Mouse (Mus musculus): ENCODE data around the gene Oaz2. TPM values are rescaled to one million over a fixed set of nuclear protein-coding genes. Genes with fewer than 3 reads are reported as not detected.

The Oaz2 gene
- polyA plus RNA-seq, 1 experiment from 2014 or later, result 49.6 TPM

DNA sequence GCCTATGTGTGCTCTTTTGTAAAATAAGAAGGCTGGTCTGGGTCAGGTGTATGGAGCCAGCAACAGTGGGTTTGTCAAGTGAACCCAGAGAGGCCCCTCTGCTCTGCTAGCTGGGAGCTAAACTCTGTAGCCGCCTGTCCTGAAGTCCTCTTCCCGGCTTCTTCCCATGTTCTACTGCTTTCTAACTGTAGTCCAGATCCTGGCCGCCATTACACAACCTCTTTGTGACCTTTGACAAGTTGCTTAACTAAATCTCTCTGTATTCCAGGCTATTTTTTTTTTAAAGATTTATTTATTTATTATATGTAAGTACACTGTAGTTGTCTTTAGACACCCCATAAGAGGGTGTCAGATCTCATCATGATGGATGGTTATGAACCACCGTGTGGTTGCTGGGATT lies 14.1 kb upstream of the Oaz2 start:
- no peak for DNase-seq
- Histone ChIP-seq H3K4me1 (replicated peaks) (peaks cover 10% of the 10 kb centered on the region), H3K36me3 (no peaks in the 10 kb centered on the region), H3K27ac (no peak overlapping the region), H3K27me3 (no peaks in the 10 kb centered on the region), H3K4me2 (no peak overlapping the region), H3K4me3 (replicated peaks) (no peak overlapping the region), H3K9me3 (replicated peaks) (no peaks in the 10 kb centered on the region), H3K9ac (no peak overlapping the region)
- ATAC-seq (ENCODE audit: low read depth), result no peak
- 77% methylated on average over 4 of the region's 4 CpGs for WGBS (ENCODE audit: insufficient replicate concordance)

- no peaks in the 10 kb centered on the region for H3K36me3 ChIP-seq
- H3K4me1 ChIP-seq (replicated peaks), result peaks cover 8% of the 10 kb centered on the region
- H3K4me2 ChIP-seq, result no peak overlapping the region
- H3K9ac ChIP-seq, result no peak overlapping the region
- H3K27ac ChIP-seq, result no peak overlapping the region
- DNase-seq (no peak), ATAC-seq (ENCODE audit: low read depth) (no peak)
- no peak overlapping the region for H3K4me3 ChIP-seq (replicated peaks)
- WGBS (ENCODE audit: insufficient replicate concordance), result 47% methylated on average over 3 of the region's 3 CpGs
- H3K27me3 ChIP-seq, result no peaks in the 10 kb centered on the region
- no peaks in the 10 kb centered on the region for H3K9me3 ChIP-seq (replicated peaks)
Observed at GRCm38 (mm10) chr9:65654700-65655237, 13.0 kb upstream of the Oaz2 start.

DNA sequence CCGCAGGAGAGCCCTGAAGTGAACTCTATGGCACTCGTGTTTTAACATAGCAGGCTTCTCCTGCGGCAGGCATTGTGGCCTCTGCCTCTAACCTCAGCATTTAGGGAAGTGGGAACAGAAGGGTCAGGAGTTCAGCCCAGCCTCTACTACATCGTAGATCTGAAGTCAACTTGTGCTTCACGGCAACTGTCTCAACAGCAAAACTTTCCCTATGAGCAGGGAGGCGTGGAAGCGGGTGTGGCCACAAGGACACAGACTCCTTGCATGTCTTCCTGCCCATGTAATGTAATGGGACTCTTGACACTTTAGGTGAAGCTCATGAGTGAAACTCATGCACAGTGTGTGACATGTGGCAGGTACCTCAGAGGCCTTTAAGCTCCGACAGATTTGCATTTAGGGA lies 12.3 kb upstream of the Oaz2 start:
- H3K4me2 ChIP-seq, result no peak overlapping the region
- no peak for ATAC-seq (ENCODE audit: low read depth)
- no peak overlapping the region for H3K27ac ChIP-seq
- H3K4me1 ChIP-seq (replicated peaks), result peaks cover under 1% of the 10 kb centered on the region; the same call in 1 of the 2 replicates
- no peaks in the 10 kb centered on the region for H3K36me3 ChIP-seq
- H3K9me3 ChIP-seq (replicated peaks), result no peaks in the 10 kb centered on the region
- H3K9ac ChIP-seq, result no peak overlapping the region
- 43% methylated on average over 8 of the region's 8 CpGs for WGBS (ENCODE audit: insufficient replicate concordance)
- no peak for DNase-seq
- no peaks in the 10 kb centered on the region for H3K27me3 ChIP-seq
- no peak overlapping the region for H3K4me3 ChIP-seq (replicated peaks)

GRCm38 (mm10) chr9:65657218-65657617 lies 10.6 kb upstream of the Oaz2 start:
- Histone ChIP-seq H3K36me3 (no peaks in the 10 kb centered on the region), H3K4me1 (replicated peaks) (no peaks in the 10 kb centered on the region), H3K9ac (no peak overlapping the region), H3K9me3 (replicated peaks) (no peaks in the 10 kb centered on the region), H3K4me3 (replicated peaks) (no peak overlapping the region), H3K4me2 (no peak overlapping the region), H3K27ac (no peak overlapping the region), H3K27me3 (no peaks in the 10 kb centered on the region)
- WGBS (ENCODE audit: insufficient replicate concordance), result 85% methylated on average over 3 of the region's 3 CpGs
- DNase-seq, result no peak
- ATAC-seq (ENCODE audit: low read depth), result no peak

DNA sequence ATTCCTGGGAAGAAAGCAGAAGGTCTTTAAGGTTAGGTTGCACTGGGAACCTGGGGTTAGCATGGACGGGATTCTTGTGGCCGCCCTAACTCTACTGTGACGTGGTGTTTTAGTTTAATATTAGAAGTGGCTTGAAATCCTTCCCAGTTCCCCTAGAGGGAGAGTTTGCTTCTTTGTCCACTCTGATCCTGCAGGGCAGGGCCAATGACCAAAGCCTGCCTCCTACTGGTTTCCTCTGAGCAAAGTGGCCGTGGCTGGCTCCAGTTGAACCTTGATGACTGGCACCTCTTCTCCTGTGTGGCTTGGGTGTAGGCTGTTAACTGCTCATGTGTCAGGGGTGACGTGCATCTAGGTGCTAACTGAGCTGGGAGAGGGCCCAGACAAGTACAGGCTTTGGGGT lies 6.8 kb upstream of the Oaz2 start:
- DNase-seq, result no peak
- no peaks in the 10 kb centered on the region for H3K9me3 ChIP-seq (replicated peaks)
- no peak overlapping the region for H3K9ac ChIP-seq
- 55% methylated on average over 5 of the region's 5 CpGs for WGBS (ENCODE audit: insufficient replicate concordance)
- no peak overlapping the region for H3K4me2 ChIP-seq
- H3K4me3 ChIP-seq (replicated peaks), result no peak overlapping the region
- no peaks in the 10 kb centered on the region for H3K36me3 ChIP-seq
- no peak for ATAC-seq (ENCODE audit: low read depth)
- H3K27me3 ChIP-seq, result no peaks in the 10 kb centered on the region
- H3K4me1 ChIP-seq (replicated peaks), result 0 out of 2 replicates have a peak, but pooled peaks cover 2% of the 10 kb centered on the region
- no peak overlapping the region for H3K27ac ChIP-seq

DNA sequence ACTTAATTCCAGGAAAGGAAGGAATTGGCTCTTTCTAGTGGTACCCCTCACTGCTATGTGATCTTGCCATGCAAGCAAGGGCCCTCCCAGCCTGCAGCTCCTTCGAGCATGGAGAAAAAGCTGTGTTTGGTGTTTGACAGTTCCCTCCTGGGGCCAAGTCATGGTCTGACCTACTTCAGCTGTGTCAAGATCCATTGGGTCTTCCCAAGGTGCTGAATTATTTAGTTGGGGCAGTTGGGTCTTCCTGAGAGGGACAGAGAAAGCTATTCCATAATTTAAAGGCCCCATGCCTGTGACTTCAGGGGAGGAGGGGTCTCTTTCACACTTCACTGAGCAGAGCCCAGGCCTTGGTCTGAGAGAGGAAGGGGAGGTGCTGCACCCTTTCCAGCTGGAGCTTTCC lies 6.3 kb upstream of the Oaz2 start:
- no peaks in the 10 kb centered on the region for H3K27me3 ChIP-seq
- ATAC-seq (ENCODE audit: low read depth) (no peak), DNase-seq (no peak)
- 52% methylated on average over 1 of the region's 1 CpGs for WGBS (ENCODE audit: insufficient replicate concordance)
- H3K4me3 ChIP-seq (replicated peaks), result no peak overlapping the region
- H3K27ac ChIP-seq, result no peak overlapping the region
- no peaks in the 10 kb centered on the region for H3K36me3 ChIP-seq
- no peak overlapping the region for H3K4me2 ChIP-seq
- no peaks in the 10 kb centered on the region for H3K9me3 ChIP-seq (replicated peaks)
- 0 out of 2 replicates have a peak, but pooled peaks cover 4% of the 10 kb centered on the region for H3K4me1 ChIP-seq (replicated peaks)
- no peak overlapping the region for H3K9ac ChIP-seq

GRCm38 (mm10) chr9:65664163-65664562 lies 3.6 kb upstream of the Oaz2 start:
- H3K9ac ChIP-seq, result no peak overlapping the region
- no peaks in the 10 kb centered on the region for H3K27me3 ChIP-seq
- no peak for DNase-seq
- H3K27ac ChIP-seq, result no peak overlapping the region
- 0 out of 2 replicates have a peak, but pooled peaks cover 4% of the 10 kb centered on the region for H3K4me1 ChIP-seq (replicated peaks)
- 4% methylated on average over 3 of the region's 3 CpGs for WGBS (ENCODE audit: insufficient replicate concordance)
- ATAC-seq (ENCODE audit: low read depth), result no peak
- H3K36me3 ChIP-seq, result no peaks in the 10 kb centered on the region
- H3K4me3 ChIP-seq (replicated peaks), result no peak overlapping the region
- H3K9me3 ChIP-seq (replicated peaks), result no peaks in the 10 kb centered on the region
- H3K4me2 ChIP-seq, result no peak overlapping the region

DNA sequence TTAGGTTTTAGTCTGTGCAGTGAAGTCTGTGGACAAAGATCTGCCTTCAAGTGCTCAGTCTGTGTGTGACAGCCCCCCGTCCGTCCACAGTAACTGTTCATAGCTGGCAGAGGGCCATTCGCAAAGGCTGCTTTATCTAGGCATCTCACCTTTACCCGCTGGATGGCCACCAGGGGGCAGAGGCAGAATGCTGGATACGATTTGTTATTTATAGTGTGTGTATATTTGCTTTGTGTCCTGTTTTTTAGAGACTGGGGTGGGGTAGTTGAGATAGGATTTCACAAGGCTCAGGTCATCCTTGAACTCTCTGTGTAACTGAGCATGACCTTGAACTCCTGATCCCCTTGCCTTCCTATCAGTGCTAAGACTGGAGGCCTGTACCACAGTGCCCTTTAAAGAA lies 1.8 kb upstream of the Oaz2 start:
- Histone ChIP-seq H3K9ac (no peak overlapping the region), H3K4me3 (replicated peaks) (no peak overlapping the region), H3K27ac (no peak overlapping the region), H3K27me3 (no peaks in the 10 kb centered on the region), H3K4me1 (replicated peaks) (peaks cover 5% of the 10 kb centered on the region; the same call in 1 of the 2 replicates), H3K4me2 (no peak overlapping the region), H3K9me3 (replicated peaks) (no peaks in the 10 kb centered on the region), H3K36me3 (no peaks in the 10 kb centered on the region)
- 21% methylated on average over 5 of the region's 5 CpGs for WGBS (ENCODE audit: insufficient replicate concordance)
- DNase-seq (peak; percentile 40), ATAC-seq (ENCODE audit: low read depth) (peak; percentile 39; the same call in 1 of the 2 replicates)

GRCm38 (mm10) chr9:65671431-65671931 lies 3.7 kb downstream of the Oaz2 start:
- Histone ChIP-seq H3K9me3 (replicated peaks) (no peaks in the 10 kb centered on the region), H3K4me2 (no peak overlapping the region), H3K36me3 (no peaks in the 10 kb centered on the region), H3K9ac (no peak overlapping the region), H3K27me3 (no peaks in the 10 kb centered on the region), H3K4me3 (replicated peaks) (no peak overlapping the region), H3K4me1 (replicated peaks) (peaks cover 18% of the 10 kb centered on the region), H3K27ac (no peak overlapping the region)
- 39% methylated on average over 9 of the region's 9 CpGs for WGBS (ENCODE audit: insufficient replicate concordance)
- ATAC-seq (ENCODE audit: low read depth), result peak; percentile 11; the same call in 1 of the 2 replicates
- DNase-seq, result no peak

DNA sequence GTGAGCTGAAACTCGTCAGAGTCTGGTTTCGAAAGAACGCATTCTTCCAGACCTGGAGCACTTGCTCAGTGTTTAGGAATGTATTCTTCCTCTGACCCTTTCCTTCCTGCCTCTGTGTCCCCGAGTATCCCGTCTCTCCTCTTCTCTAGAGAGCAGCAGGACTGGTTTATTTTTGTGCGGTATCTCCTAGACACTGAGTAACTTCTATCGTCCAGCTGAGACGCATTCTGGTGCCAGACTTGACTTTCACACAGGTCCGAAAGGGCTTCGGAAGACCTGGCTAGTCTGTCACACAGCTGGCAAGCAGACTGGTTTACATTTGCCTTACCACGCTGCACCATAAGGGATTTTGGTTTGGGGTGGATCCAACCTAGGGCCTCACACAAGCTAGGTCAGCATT lies 5.2 kb downstream of the Oaz2 start:
- Histone ChIP-seq H3K9me3 (replicated peaks) (no peaks in the 10 kb centered on the region), H3K4me2 (no peak overlapping the region), H3K27me3 (no peaks in the 10 kb centered on the region), H3K4me3 (replicated peaks) (no peak overlapping the region), H3K36me3 (no peaks in the 10 kb centered on the region), H3K9ac (no peak overlapping the region), H3K27ac (no peak overlapping the region), H3K4me1 (replicated peaks) (peaks cover 31% of the 10 kb centered on the region)
- ATAC-seq (ENCODE audit: low read depth) (no peak), DNase-seq (no peak)
- 65% methylated on average over 11 of the region's 11 CpGs for WGBS (ENCODE audit: insufficient replicate concordance)

GRCm38 (mm10) chr9:65675461-65676357 lies 7.9 kb downstream of the Oaz2 start:
- Histone ChIP-seq H3K27me3 (no peaks in the 10 kb centered on the region), H3K36me3 (no peaks in the 10 kb centered on the region), H3K9ac (peak overlapping the region; percentile 64), H3K27ac (peak overlapping the region; percentile 54), H3K9me3 (replicated peaks) (no peaks in the 10 kb centered on the region), H3K4me1 (replicated peaks) (peaks cover 58% of the 10 kb centered on the region), H3K4me2 (peak overlapping the region; percentile 83), H3K4me3 (replicated peaks) (peak overlapping the region; percentile 72)
- DNase-seq, result no peak
- ATAC-seq (ENCODE audit: low read depth), result peak; percentile 29
- WGBS (ENCODE audit: insufficient replicate concordance), result 41% methylated on average over 8 of the region's 8 CpGs

All from liver, embryonic 13.5 days (tissue).